Mouse (Mus musculus) intestine, postnatal 0 days (tissue): ENCODE measurements around the gene Krt222. TPM values are rescaled to one million over a fixed set of nuclear protein-coding genes. Genes with fewer than 3 reads are reported as not detected.

ENCODE experiments used
- ATAC-seq: fragments of 200-750 bp; cut with Nextera tagmentation; 2 replicates; pipeline ENCODE4 v1.8.0; 2017; ENCODE audit warnings: mild to moderate bottlenecking, moderate TSS enrichment, moderate library complexity
- H3K27ac ChIP-seq: fragments of 300-500 bp; sonication (generic); 2 replicates; pipeline ENCODE4 v1.5.1; 2014; ENCODE audit warnings: mild to moderate bottlenecking, low read depth, low read length, moderate library complexity
- H3K27me3 ChIP-seq: fragments of 300-500 bp; sonication (generic); replicated peaks from 2 replicates; pipeline ENCODE4 v1.6.1; 2014; ENCODE audit warnings: low read length, mixed read lengths; ENCODE audit not compliant: control insufficient read depth, insufficient read depth
- H3K36me3 ChIP-seq: fragments of 300-500 bp; sonication (generic); 2 replicates; pipeline ENCODE4 v1.6.1; 2014; ENCODE audit warnings: mild to moderate bottlenecking, moderate library complexity; ENCODE audit not compliant: control insufficient read depth, insufficient read depth
- H3K4me1 ChIP-seq: fragments of 300-500 bp; sonication (generic); replicated peaks from 2 replicates; pipeline ENCODE4 v1.6.1; 2014; ENCODE audit warnings: antibody characterized with exemption, low read length, mixed read lengths; ENCODE audit not compliant: control insufficient read depth, insufficient read depth
- H3K4me2 ChIP-seq: fragments of 300-500 bp; sonication (generic); replicated peaks from 2 replicates; pipeline ENCODE4 v1.6.1; 2014; ENCODE audit warnings: low read depth, mild to moderate bottlenecking, moderate library complexity
- H3K4me3 ChIP-seq: fragments of 300-500 bp; sonication (generic); 2 replicates; pipeline ENCODE4 v1.5.1; 2014; ENCODE audit warnings: low read depth, low read length
- H3K9ac ChIP-seq: fragments of 300-500 bp; sonication (generic); 2 replicates; pipeline ENCODE4 v1.6.1; 2014; ENCODE audit warnings: mild to moderate bottlenecking, low read depth, low read length
- H3K9me3 ChIP-seq: fragments of 300-500 bp; sonication (generic); 2 replicates; pipeline ENCODE4 v1.6.1; 2016; ENCODE audit warnings: mixed run types; ENCODE audit not compliant: control insufficient read depth
- CTCF ChIP-seq: sonication (generic); IDR thresholded peaks from 2 replicates; pipeline ENCODE4 v1.5.1; 2016; ENCODE audit warnings: low read depth, mild to moderate bottlenecking, control low read depth, antibody characterized with exemption, moderate library complexity
- WGBS: fragments of 180-500 bp; shearing (Covaris S2); extraction: QIAGEN DNeasy Blood & Tissue Kit; methylation state at CpG from one replicate; pipeline ENCODE4 v1.1.7; 2014; 5-methylcytosine and 5-hydroxymethylcytosine counted together
- polyA plus RNA-seq: library from polyadenylated mRNA; unstranded; fragments of >200 nt; fragmentation: Nextera tagmentation; extraction: Ambion mirVana; gene quantifications from 2 replicates; pipeline ENCODE4 v1.2.1, GENCODE M21; 2015

Krt222 gene
- polyA plus RNA-seq, 1 experiment from 2014 or later, result 0.61 TPM

GRCm38 (mm10) chr11:99187348-99187747, 56.5 kb downstream of the Krt222 start:
- Histone ChIP-seq H3K4me1 (no peaks in the 10 kb centered on the region), H3K27ac (no peak overlapping the region), H3K27me3 (no peaks in the 10 kb centered on the region), H3K4me3 (no peak overlapping the region), H3K36me3 (no peaks in the 10 kb centered on the region), H3K9me3 (no peaks in the 10 kb centered on the region), H3K9ac (no peak overlapping the region), H3K4me2 (no peak overlapping the region)
- ATAC-seq, result no peak
- TF ChIP-seq CTCF, result no peak
- 66% methylated on average over 4 of the region's 4 CpGs for WGBS

- Histone ChIP-seq H3K36me3 (no peaks in the 10 kb centered on the region), H3K9ac (no peak overlapping the region), H3K27me3 (no peaks in the 10 kb centered on the region), H3K4me1 (no peaks in the 10 kb centered on the region), H3K9me3 (no peaks in the 10 kb centered on the region), H3K4me3 (no peak overlapping the region), H3K27ac (no peak overlapping the region), H3K4me2 (no peak overlapping the region)
- no peak for TF ChIP-seq CTCF
- 85% methylated on average over 2 of the region's 2 CpGs for WGBS
- ATAC-seq, result no peak
Observed at GRCm38 (mm10) chr11:99186836-99187235, 57.0 kb downstream of the Krt222 start.

Other genes starting within 250 kb of the Krt222 start
- 40.9 and 41.8 TPM in 2 replicates for gene Top2a, start 219.9 kb downstream of the Krt222 start, polyA plus RNA-seq
- gene Igfbp4, start 202.8 kb downstream of the Krt222 start, polyA plus RNA-seq, result 174 and 176 TPM in 2 replicates
- gene Tns4, start 154.8 kb downstream of the Krt222 start, polyA plus RNA-seq, result 0.39 and 0.53 TPM in 2 replicates
- gene Ccr7, start 89.0 kb downstream of the Krt222 start, polyA plus RNA-seq, result 0.14 TPM in 1 of 2 replicates, not detected in the other
- 73.1 and 80.0 TPM in 2 replicates for gene Smarce1, start 13.1 kb downstream of the Krt222 start, polyA plus RNA-seq
- gene Krt24, start 41.2 kb upstream of the Krt222 start, polyA plus RNA-seq, result 0.08 TPM in 1 of 2 replicates, not detected in the other
- gene Krt25, start 78.9 kb upstream of the Krt222 start, polyA plus RNA-seq, result 0.26 and 0.52 TPM in 2 replicates
- not detected in 2 replicates for gene Krt26, start 93.9 kb upstream of the Krt222 start, polyA plus RNA-seq
- not detected in 2 replicates for gene Krt27, start 107.0 kb upstream of the Krt222 start, polyA plus RNA-seq
- gene Krt28, start 130.8 kb upstream of the Krt222 start, polyA plus RNA-seq, result not detected in 2 replicates
- gene Krt10, start 145.3 kb upstream of the Krt222 start, polyA plus RNA-seq, result 13.6 and 14.5 TPM in 2 replicates
- 0.07 and 0.10 TPM in 2 replicates for gene Krt12, start 178.2 kb upstream of the Krt222 start, polyA plus RNA-seq
- gene Krt20, start 194.1 kb upstream of the Krt222 start, polyA plus RNA-seq, result 166 and 189 TPM in 2 replicates
- 8.0 and 9.9 TPM in 2 replicates for gene Krt23, start 249.1 kb upstream of the Krt222 start, polyA plus RNA-seq